9 mouse cellular contexts compared by ENCODE assay signal in genomic region chr7:89477294-89477999, GRCm38 (mm10). TPM values are rescaled to one million over a fixed set of nuclear protein-coding genes. Genes with fewer than 3 reads are reported as not detected.
DNase-seq lines count a peak whose midpoint lies in the region; ATAC-seq and TF ChIP-seq lines count a peak whose summit lies in the region.
"Had no signal": no experiment of that assay in that cellular context is flagged by ENCODE, and none has a peak within 500 bp of the region (broad histone marks: within the 10 kb centered on the region; RNA-seq: fewer than 3 reads in every experiment).

No protein-coding gene starts in this region.

- no peak overlapping the region for H3K9ac ChIP-seq in embryonic facial prominence, embryonic 14.5 days (ENCODE audit: low read depth, low read length)
- no peak overlapping the region for H3K9ac ChIP-seq in intestine, embryonic 14.5 days (ENCODE audit: low read length)
- no peak overlapping the region for H3K9ac ChIP-seq in limb, embryonic 15.5 days
- H3K9ac ChIP-seq in neural tube, embryonic 13.5 days = no peak overlapping the region
- H3K9ac ChIP-seq: embryonic facial prominence, embryonic 13.5 days had no signal

- H3K36me3 ChIP-seq in embryonic facial prominence, embryonic 14.5 days (ENCODE audit: control insufficient read depth, insufficient read depth, low read length) = no peaks in the 10 kb centered on the region
- H3K36me3 ChIP-seq in intestine, embryonic 14.5 days (ENCODE audit: control insufficient read depth, insufficient read depth, low read length) = no peaks in the 10 kb centered on the region
- no peaks in the 10 kb centered on the region for H3K36me3 ChIP-seq in limb, embryonic 15.5 days
- no peaks in the 10 kb centered on the region for H3K36me3 ChIP-seq in neural tube, embryonic 13.5 days
- H3K36me3 ChIP-seq: embryonic facial prominence, embryonic 13.5 days had no signal

- no peak overlapping the region for H3K27ac ChIP-seq in embryonic facial prominence, embryonic 14.5 days (replicated peaks; ENCODE audit: low read depth, low read length)
- H3K27ac ChIP-seq in intestine, embryonic 14.5 days (ENCODE audit: low read depth) = no peak overlapping the region
- no peak overlapping the region for H3K27ac ChIP-seq in limb, embryonic 15.5 days
- no peak overlapping the region for H3K27ac ChIP-seq in neural tube, embryonic 13.5 days (replicated peaks)
- H3K27ac ChIP-seq: embryonic facial prominence, embryonic 13.5 days had no signal

- TF ChIP-seq CTCF in Patski (IDR thresholded peaks at IDR 0.05) = peak; percentile 69

- CTCF ChIA-PET in Patski (lab: Charles Lee) = interaction anchor here (0.6 to 3.2 kb wide), 20 partner anchors 16 to 1949 kb away, joined by 3 to 18 read pairs (median 4); partner anchors contain the start of gene Hikeshi

- no peak overlapping the region for H3K4me2 ChIP-seq in embryonic facial prominence, embryonic 14.5 days (ENCODE audit: low read depth, low read length)
- H3K4me2 ChIP-seq in intestine, embryonic 14.5 days (ENCODE audit: low read length) = no peak overlapping the region
- no peak overlapping the region for H3K4me2 ChIP-seq in limb, embryonic 15.5 days
- H3K4me2 ChIP-seq in neural tube, embryonic 13.5 days = no peak overlapping the region
- H3K4me2 ChIP-seq: embryonic facial prominence, embryonic 13.5 days had no signal

- H3K27me3 ChIP-seq in Patski = no peaks in the 10 kb centered on the region
- no peaks in the 10 kb centered on the region for H3K27me3 ChIP-seq in embryonic facial prominence, embryonic 14.5 days (replicated peaks; ENCODE audit: control insufficient read depth, insufficient read depth, low read length)
- H3K27me3 ChIP-seq in intestine, embryonic 14.5 days (replicated peaks; ENCODE audit: control insufficient read depth, insufficient read depth, low read length) = no peaks in the 10 kb centered on the region
- peaks cover 22% of the 10 kb centered on the region for H3K27me3 ChIP-seq in limb, embryonic 15.5 days
- peaks cover 6% of the 10 kb centered on the region; the same call in 1 of the 2 replicates for H3K27me3 ChIP-seq in neural tube, embryonic 13.5 days

- no peaks in the 10 kb centered on the region for H3K9me3 ChIP-seq in embryonic facial prominence, embryonic 14.5 days (ENCODE audit: control insufficient read depth, low read length)
- H3K9me3 ChIP-seq in intestine, embryonic 14.5 days (ENCODE audit: control insufficient read depth, low read length) = no peaks in the 10 kb centered on the region
- H3K9me3 ChIP-seq in limb, embryonic 15.5 days = no peaks in the 10 kb centered on the region
- H3K9me3 ChIP-seq in neural tube, embryonic 13.5 days = no peaks in the 10 kb centered on the region
- H3K9me3 ChIP-seq: embryonic facial prominence, embryonic 13.5 days had no signal

- peak; percentile 84 for ATAC-seq in Patski
- ATAC-seq in embryonic facial prominence, embryonic 14.5 days (ENCODE audit: low read depth) = peak; percentile 74
- ATAC-seq in intestine, embryonic 14.5 days (replicated peaks; ENCODE audit: low FRiP score, low TSS enrichment, low read depth) = peak; percentile 66
- peak; percentile 59; the same call in 1 of the 2 replicates for ATAC-seq in limb, embryonic 15.5 days (ENCODE audit: insufficient number of reproducible peaks, low FRiP score, low TSS enrichment, low read depth)
- peak; percentile 92 for ATAC-seq in neural tube, embryonic 13.5 days (ENCODE audit: low read depth)

- H3K4me1 ChIP-seq in embryonic facial prominence, embryonic 14.5 days (ENCODE audit: control insufficient read depth, insufficient read depth, low read length) = peaks cover 14% of the 10 kb centered on the region
- no peaks in the 10 kb centered on the region for H3K4me1 ChIP-seq in intestine, embryonic 14.5 days (replicated peaks; ENCODE audit: control insufficient read depth, insufficient read depth, low read length)
- H3K4me1 ChIP-seq in limb, embryonic 15.5 days = peaks cover 12% of the 10 kb centered on the region; the same call in 1 of the 2 replicates
- H3K4me1 ChIP-seq in neural tube, embryonic 13.5 days (replicated peaks) = no peaks in the 10 kb centered on the region

- in situ Hi-C loops in Patski (cut with MboI; ENCODE audit: low pct_unique_long_range_greater_than_20kb) = loop anchor here (5.0 kb wide), 1 partner anchor 430 kb away; no protein-coding TSS in a partner anchor

- 0% methylated on average over 1 of the region's 1 CpGs for WGBS in embryonic facial prominence, embryonic 14.5 days
- WGBS in intestine, embryonic 14.5 days = 0% methylated on average over 1 of the region's 1 CpGs
- WGBS in limb, embryonic 15.5 days = 3% methylated on average over 1 of the region's 1 CpGs
- 14% methylated on average over 1 of the region's 1 CpGs for WGBS in neural tube, embryonic 13.5 days

- peak; percentile 39 for DNase-seq in left cerebral cortex, adult 11 months (ENCODE audit: low spot score)
- no peak for DNase-seq in left cerebral cortex, adult 8-10 months (ENCODE audit: low spot score in 2 of 2)
- no peak for DNase-seq in Patski (ENCODE audit: low read depth, low spot score)
- DNase-seq in embryonic facial prominence, embryonic 14.5 days (ENCODE audit: low spot score) = peak; percentile 92
- DNase-seq in intestine, embryonic 14.5 days (ENCODE audit: low spot score) = no peak
- DNase-seq in gastrocnemius, adult 8-10 months (ENCODE audit: low spot score in 2 of 2) = no peak

- POLR2A ChIA-PET in Patski (lab: Charles Lee) = interaction anchor here (0.9 kb wide), 1 partner anchor 43 kb away, joined by 3 read pairs; no protein-coding TSS in a partner anchor

- no peak overlapping the region for H3K4me3 ChIP-seq in embryonic facial prominence, embryonic 14.5 days (ENCODE audit: low read depth, low read length)
- no peak overlapping the region for H3K4me3 ChIP-seq in intestine, embryonic 14.5 days (ENCODE audit: low read depth, low read length)
- no peak overlapping the region for H3K4me3 ChIP-seq in limb, embryonic 15.5 days
- H3K4me3 ChIP-seq in neural tube, embryonic 13.5 days = no peak overlapping the region
- H3K4me3 ChIP-seq: embryonic facial prominence, embryonic 13.5 days had no signal

RNA-seq across cellular contexts. Expression of gene Prss23, which starts 49.5 kb away (rescaled TPM):
- 10 to 100 TPM; 14.7 to 20.7 (median 17.6) TPM for total RNA-seq in left cerebral cortex, adult 8-10 months (2022)
- 138 TPM for polyA plus RNA-seq in Patski (2021)
- polyA plus RNA-seq in embryonic facial prominence, embryonic 14.5 days (2014; fragmentation: Nextera tagmentation; extraction: Ambion mirVana) = 78.6 and 82.6 TPM in 2 replicates
- 97.3 and 103 TPM in 2 replicates for polyA plus RNA-seq in intestine, embryonic 14.5 days (2014; fragmentation: Nextera tagmentation; extraction: Ambion mirVana)
- polyA plus RNA-seq in limb, embryonic 15.5 days (2015; fragmentation: Nextera tagmentation; extraction: Ambion mirVana) = 81.4 and 85.1 TPM in 2 replicates
- polyA plus RNA-seq in neural tube, embryonic 13.5 days (2015; fragmentation: Nextera tagmentation; extraction: Ambion mirVana) = 16.4 and 17.0 TPM in 2 replicates
- 10 to 100 TPM; 48.3 to 61.7 (median 58.2) TPM for total RNA-seq in gastrocnemius, adult 8-10 months (2022)

Comparison
In these comparisons a context has a peak if more than half of its experiments do, and no peak if none do; other contexts are left out.
1. DNase-seq: peak in left cerebral cortex, adult 11 months (single experiment) and embryonic facial prominence, embryonic 14.5 days (single experiment); none in left cerebral cortex, adult 8-10 months (0 of 2), Patski (single experiment), intestine, embryonic 14.5 days (single experiment) and gastrocnemius, adult 8-10 months (0 of 2).
2. Peak in every context shown above with its lines, with median percentiles within 50 percentile points of each other: ATAC-seq.